Mouse (Mus musculus): ENCODE measurements around the gene 4930583I09Rik. TPM values are rescaled to one million over a fixed set of nuclear protein-coding genes. Genes with fewer than 3 reads are reported as not detected.

The 4930583I09Rik gene
- total RNA-seq, 1 experiment, result not detected

DNA sequence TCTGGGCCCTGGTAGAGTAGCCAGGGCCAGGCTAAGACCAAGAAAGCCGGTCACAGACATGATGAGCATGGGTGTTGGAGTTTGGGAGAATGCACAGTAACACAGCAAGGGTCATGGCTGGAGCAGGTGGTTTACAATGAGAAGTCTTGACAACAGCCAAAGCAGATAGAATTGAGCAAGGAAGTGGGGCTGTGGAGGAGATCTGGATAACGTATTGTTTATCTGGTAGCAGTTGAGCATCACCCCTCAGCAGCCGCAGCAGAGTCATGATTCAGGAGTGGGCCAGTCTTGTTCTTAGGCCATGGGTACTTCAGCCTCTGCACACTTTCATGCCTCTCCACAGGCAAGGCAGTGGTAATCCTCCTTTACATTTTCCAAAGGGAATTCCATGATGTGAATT lies 25.1 kb upstream of the 4930583I09Rik start:
- H3K4me1 ChIP-seq (ENCODE audit: control insufficient read depth in 2 of 2, insufficient read depth in 2 of 2, low read length in 2 of 2, poor library complexity in 1 of 2), result no peaks in the 10 kb centered on the region; a peak in 1 of 4 replicates
- H3K27ac ChIP-seq (ENCODE audit: insufficient read depth, low read depth, low read length, poor library complexity, severe bottlenecking), result no peak overlapping the region
- H3K4me3 ChIP-seq (ENCODE audit: insufficient read depth in 1 of 2, low read depth in 1 of 2, low read length in 2 of 2, poor library complexity in 1 of 2, severe bottlenecking in 1 of 2), result no peak overlapping the region
- H3K9me3 ChIP-seq (ENCODE audit: control insufficient read depth, insufficient read depth, low read depth, low read length), result no peaks in the 10 kb centered on the region
- H3K36me3 ChIP-seq (ENCODE audit: control insufficient read depth, insufficient read depth, low read length, poor library complexity, severe bottlenecking), result no peaks in the 10 kb centered on the region
- H3K9ac ChIP-seq (ENCODE audit: insufficient read depth, low read depth, low read length, poor library complexity, severe bottlenecking), result no peak overlapping the region
- TF ChIP-seq HCFC1 (IDR thresholded peaks at IDR 0.05; ENCODE audit: borderline replicate concordance, insufficient read depth, low read length), result no peak
- TF ChIP-seq ZC3H11A (IDR thresholded peaks at IDR 0.05; ENCODE audit: borderline replicate concordance, low read depth, low read length), result no peak
- TF ChIP-seq CHD2 (IDR thresholded peaks at IDR 0.05; ENCODE audit: low read depth, low read length), result no peak
- no peak for TF ChIP-seq MAFK (IDR thresholded peaks at IDR 0.05; ENCODE audit: insufficient read depth, low read depth, low read length)
- TF ChIP-seq ZNF384 (IDR thresholded peaks at IDR 0.05; ENCODE audit: low read depth, low read length), result no peak
- in situ Hi-C loops (cut with MboI; ENCODE audit: low sequenced_read_pairs in 2 of 2, unreplicated experiment in 2 of 2), result no loop called here
- DNase-seq (ENCODE audit: low read depth, low spot score), result no peak

DNA sequence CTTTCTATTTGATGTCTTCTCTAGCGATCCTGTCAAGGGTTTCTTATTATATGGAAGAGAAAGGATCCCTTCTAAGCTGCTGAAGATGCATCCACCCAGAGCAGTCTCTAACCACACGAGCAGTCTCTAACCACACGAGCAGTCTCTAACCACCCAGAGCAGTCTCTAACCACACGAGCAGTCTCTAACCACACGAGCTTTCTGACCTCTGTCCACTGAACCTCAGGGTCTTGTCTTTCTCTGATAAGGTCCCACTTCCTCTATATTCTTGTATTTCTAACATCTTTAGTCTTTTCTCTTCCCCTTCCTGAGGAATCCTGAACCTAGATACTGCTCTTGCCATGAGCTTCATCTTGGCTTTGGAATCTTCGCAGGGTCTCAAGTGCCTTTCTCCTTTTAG lies 23.0 kb upstream of the 4930583I09Rik start:
- no peaks in the 10 kb centered on the region for H3K36me3 ChIP-seq (ENCODE audit: control insufficient read depth, insufficient read depth, low read length, poor library complexity, severe bottlenecking)
- no peak for TF ChIP-seq ZNF384 (IDR thresholded peaks at IDR 0.05; ENCODE audit: low read depth, low read length)
- TF ChIP-seq CHD2 (IDR thresholded peaks at IDR 0.05; ENCODE audit: low read depth, low read length), result no peak
- TF ChIP-seq MAFK (IDR thresholded peaks at IDR 0.05; ENCODE audit: insufficient read depth, low read depth, low read length), result no peak
- TF ChIP-seq HCFC1 (IDR thresholded peaks at IDR 0.05; ENCODE audit: borderline replicate concordance, insufficient read depth, low read length), result no peak
- TF ChIP-seq ZC3H11A (IDR thresholded peaks at IDR 0.05; ENCODE audit: borderline replicate concordance, low read depth, low read length), result no peak
- in situ Hi-C loops (cut with MboI; ENCODE audit: low sequenced_read_pairs in 2 of 2, unreplicated experiment in 2 of 2), result no loop called here

DNA sequence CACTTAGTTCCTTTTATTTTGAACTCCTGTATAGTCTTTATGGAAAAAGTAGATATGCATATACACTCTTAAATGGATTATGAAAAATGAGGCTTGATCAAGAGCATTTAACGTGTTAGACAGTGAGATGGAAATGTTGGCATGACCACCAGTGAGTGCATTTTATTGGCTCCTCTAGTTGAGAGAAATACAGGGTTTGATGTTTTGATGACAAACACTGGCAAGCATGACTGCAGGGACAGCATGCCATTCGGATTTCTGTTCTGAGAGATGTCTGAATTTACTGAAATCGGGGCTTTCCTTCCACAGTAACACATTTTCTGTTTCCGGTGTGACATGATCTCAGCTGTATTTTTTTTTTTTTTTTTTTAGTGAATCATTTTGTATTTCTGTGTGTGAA lies 12.2 kb upstream of the 4930583I09Rik start:
- in situ Hi-C loops (cut with MboI; ENCODE audit: low sequenced_read_pairs in 2 of 2, unreplicated experiment in 2 of 2), result no loop called here
- H3K9me3 ChIP-seq (ENCODE audit: control insufficient read depth, insufficient read depth, low read depth, low read length), result no peaks in the 10 kb centered on the region
- H3K4me1 ChIP-seq (ENCODE audit: control insufficient read depth in 2 of 2, insufficient read depth in 2 of 2, low read length in 2 of 2, poor library complexity in 1 of 2), result no peaks in the 10 kb centered on the region
- H3K4me3 ChIP-seq (ENCODE audit: insufficient read depth in 1 of 2, low read depth in 1 of 2, low read length in 2 of 2, poor library complexity in 1 of 2, severe bottlenecking in 1 of 2), result no peak overlapping the region
- no peak for TF ChIP-seq CHD2 (IDR thresholded peaks at IDR 0.05; ENCODE audit: low read depth, low read length)
- no peak for TF ChIP-seq MAFK (IDR thresholded peaks at IDR 0.05; ENCODE audit: insufficient read depth, low read depth, low read length)
- TF ChIP-seq ZC3H11A (IDR thresholded peaks at IDR 0.05; ENCODE audit: borderline replicate concordance, low read depth, low read length), result no peak
- no peak for TF ChIP-seq ZNF384 (IDR thresholded peaks at IDR 0.05; ENCODE audit: low read depth, low read length)
- TF ChIP-seq HCFC1 (IDR thresholded peaks at IDR 0.05; ENCODE audit: borderline replicate concordance, insufficient read depth, low read length), result no peak
- no peak overlapping the region for H3K9ac ChIP-seq (ENCODE audit: insufficient read depth, low read depth, low read length, poor library complexity, severe bottlenecking)
- H3K27ac ChIP-seq (ENCODE audit: insufficient read depth, low read depth, low read length, poor library complexity, severe bottlenecking), result no peak overlapping the region
- DNase-seq (ENCODE audit: low read depth, low spot score), result no peak
- H3K36me3 ChIP-seq (ENCODE audit: control insufficient read depth, insufficient read depth, low read length, poor library complexity, severe bottlenecking), result no peaks in the 10 kb centered on the region

More for the DNA sequence above, 23.0 kb upstream of the 4930583I09Rik start:
- Histone ChIP-seq H3K4me1 (ENCODE audit: control insufficient read depth in 2 of 2, insufficient read depth in 2 of 2, low read length in 2 of 2, poor library complexity in 1 of 2) (no peaks in the 10 kb centered on the region; a peak in 1 of 4 replicates), H3K9me3 (ENCODE audit: control insufficient read depth, insufficient read depth, low read depth, low read length) (no peaks in the 10 kb centered on the region), H3K4me3 (ENCODE audit: insufficient read depth in 1 of 2, low read depth in 1 of 2, low read length in 2 of 2, poor library complexity in 1 of 2, severe bottlenecking in 1 of 2) (no peak overlapping the region), H3K9ac (ENCODE audit: insufficient read depth, low read depth, low read length, poor library complexity, severe bottlenecking) (no peak overlapping the region), H3K27ac (ENCODE audit: insufficient read depth, low read depth, low read length, poor library complexity, severe bottlenecking) (no peak overlapping the region)
- DNase-seq (ENCODE audit: low read depth, low spot score), result no peak

DNA sequence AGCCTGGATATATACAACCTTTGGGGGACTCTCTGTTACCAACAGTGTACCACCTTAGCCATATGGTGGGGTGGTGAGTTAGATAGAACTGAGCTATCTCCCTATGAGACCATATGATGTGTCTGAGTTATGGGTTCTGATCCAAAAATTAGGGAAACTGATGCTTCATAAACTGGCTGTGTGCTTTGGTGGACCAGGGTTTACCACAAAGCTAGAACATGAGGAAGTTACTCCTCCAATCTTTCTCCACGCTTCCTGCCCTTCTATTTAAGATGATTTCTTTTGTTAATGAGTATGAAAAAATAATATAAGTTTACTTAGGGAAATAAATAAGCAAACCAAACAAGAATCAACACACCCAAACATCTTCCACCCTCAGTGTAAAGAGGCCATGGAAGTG lies 10.8 kb upstream of the 4930583I09Rik start:
- TF ChIP-seq CHD2 (IDR thresholded peaks at IDR 0.05; ENCODE audit: low read depth, low read length) (no peak), ZNF384 (IDR thresholded peaks at IDR 0.05; ENCODE audit: low read depth, low read length) (no peak), ZC3H11A (IDR thresholded peaks at IDR 0.05; ENCODE audit: borderline replicate concordance, low read depth, low read length) (no peak), HCFC1 (IDR thresholded peaks at IDR 0.05; ENCODE audit: borderline replicate concordance, insufficient read depth, low read length) (no peak), MAFK (IDR thresholded peaks at IDR 0.05; ENCODE audit: insufficient read depth, low read depth, low read length) (no peak)
- no peaks in the 10 kb centered on the region for H3K9me3 ChIP-seq (ENCODE audit: control insufficient read depth, insufficient read depth, low read depth, low read length)
- no peaks in the 10 kb centered on the region for H3K36me3 ChIP-seq (ENCODE audit: control insufficient read depth, insufficient read depth, low read length, poor library complexity, severe bottlenecking)
- no peak overlapping the region for H3K27ac ChIP-seq (ENCODE audit: insufficient read depth, low read depth, low read length, poor library complexity, severe bottlenecking)
- no peaks in the 10 kb centered on the region for H3K4me1 ChIP-seq (ENCODE audit: control insufficient read depth in 2 of 2, insufficient read depth in 2 of 2, low read length in 2 of 2, poor library complexity in 1 of 2)
- no peak overlapping the region for H3K9ac ChIP-seq (ENCODE audit: insufficient read depth, low read depth, low read length, poor library complexity, severe bottlenecking)
- DNase-seq (ENCODE audit: low read depth, low spot score), result no peak
- no peak overlapping the region for H3K4me3 ChIP-seq (ENCODE audit: insufficient read depth in 1 of 2, low read depth in 1 of 2, low read length in 2 of 2, poor library complexity in 1 of 2, severe bottlenecking in 1 of 2)
- in situ Hi-C loops (cut with MboI; ENCODE audit: low sequenced_read_pairs in 2 of 2, unreplicated experiment in 2 of 2), result no loop called here

DNA sequence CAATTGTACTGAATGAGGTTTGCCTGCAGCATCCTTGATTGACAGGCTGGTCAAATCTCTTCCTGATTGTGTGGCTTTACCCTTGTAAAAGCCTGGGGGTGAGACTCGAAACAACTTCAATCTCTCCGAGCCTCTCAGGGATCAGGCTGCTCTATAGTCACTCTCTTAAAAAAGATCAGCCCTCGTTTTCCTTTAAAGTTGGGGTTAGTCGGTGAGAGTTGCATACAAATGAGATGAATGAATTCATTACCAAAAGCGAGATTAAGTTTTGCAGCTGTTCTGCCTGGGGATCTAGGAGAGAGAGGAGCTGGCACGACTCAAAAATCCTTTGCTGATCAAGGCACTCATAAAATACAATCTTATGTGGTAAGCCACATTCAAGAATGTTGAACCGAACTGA lies 1.0 kb upstream of the 4930583I09Rik start:
- Histone ChIP-seq H3K4me3 (ENCODE audit: insufficient read depth in 1 of 2, low read depth in 1 of 2, low read length in 2 of 2, poor library complexity in 1 of 2, severe bottlenecking in 1 of 2) (no peak overlapping the region), H3K9ac (ENCODE audit: insufficient read depth, low read depth, low read length, poor library complexity, severe bottlenecking) (no peak overlapping the region)
- no peak for DNase-seq (ENCODE audit: low read depth, low spot score)

More for the DNA sequence above, 1.0 kb upstream of the 4930583I09Rik start:
- Histone ChIP-seq H3K36me3 (ENCODE audit: control insufficient read depth, insufficient read depth, low read length, poor library complexity, severe bottlenecking) (no peaks in the 10 kb centered on the region), H3K4me1 (ENCODE audit: control insufficient read depth in 2 of 2, insufficient read depth in 2 of 2, low read length in 2 of 2, poor library complexity in 1 of 2) (no peaks in the 10 kb centered on the region), H3K27ac (ENCODE audit: insufficient read depth, low read depth, low read length, poor library complexity, severe bottlenecking) (no peak overlapping the region), H3K9me3 (ENCODE audit: control insufficient read depth, insufficient read depth, low read depth, low read length) (no peaks in the 10 kb centered on the region)
- in situ Hi-C loops (cut with MboI; ENCODE audit: low sequenced_read_pairs in 2 of 2, unreplicated experiment in 2 of 2), result no loop called here
- no peak for TF ChIP-seq ZC3H11A (IDR thresholded peaks at IDR 0.05; ENCODE audit: borderline replicate concordance, low read depth, low read length)
- TF ChIP-seq ZNF384 (IDR thresholded peaks at IDR 0.05; ENCODE audit: low read depth, low read length), result no peak
- TF ChIP-seq MAFK (IDR thresholded peaks at IDR 0.05; ENCODE audit: insufficient read depth, low read depth, low read length), result no peak
- TF ChIP-seq HCFC1 (IDR thresholded peaks at IDR 0.05; ENCODE audit: borderline replicate concordance, insufficient read depth, low read length), result no peak
- TF ChIP-seq CHD2 (IDR thresholded peaks at IDR 0.05; ENCODE audit: low read depth, low read length), result no peak
